Mouse (Mus musculus): ENCODE results near the gene Ube2r2.
A peak's percentile ranks its signal among the peaks of the same experiment; 100 is the strongest.

Ube2r2 gene

GRCm38 (mm10) chr4:41124180-41124951 lies 11.2 kb upstream of the Ube2r2 start, which contains the start of gene Nol6:
Nol6 (minus strand) TSS chr4:41124455.
- peak; percentile 99 for DNase-seq

- DNase-seq: peak; percentile 78
Measured at GRCm38 (mm10) chr4:41129406-41129805, 6.1 kb upstream of the Ube2r2 start.

GRCm38 (mm10) chr4:41129836-41130235 lies 5.7 kb upstream of the Ube2r2 start:
- no peak for DNase-seq

GRCm38 (mm10) chr4:41132471-41132870 lies 3.1 kb upstream of the Ube2r2 start:
- DNase-seq: no peak

GRCm38 (mm10) chr4:41133529-41134291 lies 1.8 kb upstream of the Ube2r2 start:
- no peak for DNase-seq

- peak; percentile 76 for DNase-seq
Measured at GRCm38 (mm10) chr4:41134935-41135710, 420 bp upstream of the Ube2r2 start.

- DNase-seq: peak; percentile 70
Measured at GRCm38 (mm10) chr4:41136454-41136805, 887 bp downstream of the Ube2r2 start.

- no peak for DNase-seq
Measured at GRCm38 (mm10) chr4:41136811-41137210, 1.3 kb downstream of the Ube2r2 start.

GRCm38 (mm10) chr4:41140174-41140875 lies 4.8 kb downstream of the Ube2r2 start:
- DNase-seq: no peak

GRCm38 (mm10) chr4:41142601-41143000 lies 7.1 kb downstream of the Ube2r2 start:
- no peak for DNase-seq

- DNase-seq: no peak
Measured at GRCm38 (mm10) chr4:41149891-41150290, 14.3 kb downstream of the Ube2r2 start.

GRCm38 (mm10) chr4:41151186-41151585 lies 15.6 kb downstream of the Ube2r2 start:
- no peak for DNase-seq

GRCm38 (mm10) chr4:41153146-41153545 lies 17.6 kb downstream of the Ube2r2 start:
- no peak for DNase-seq

- no peak for DNase-seq
Measured at GRCm38 (mm10) chr4:41156961-41157360, 21.4 kb downstream of the Ube2r2 start.

- no peak for DNase-seq
Measured at GRCm38 (mm10) chr4:41158251-41158650, 22.7 kb downstream of the Ube2r2 start.

GRCm38 (mm10) chr4:41161232-41161631 lies 25.7 kb downstream of the Ube2r2 start:
- DNase-seq: no peak

GRCm38 (mm10) chr4:41164974-41165373 lies 29.4 kb downstream of the Ube2r2 start:
- DNase-seq: peak; percentile 66

- peak; percentile 93 for DNase-seq
Measured at GRCm38 (mm10) chr4:41165693-41166475, 30.3 kb downstream of the Ube2r2 start.

- DNase-seq: no peak
Measured at GRCm38 (mm10) chr4:41170970-41171369, 35.4 kb downstream of the Ube2r2 start.

- DNase-seq: no peak
Measured at GRCm38 (mm10) chr4:41174631-41175030, 39.1 kb downstream of the Ube2r2 start.

- DNase-seq: no peak
Measured at GRCm38 (mm10) chr4:41179825-41180725, 44.5 kb downstream of the Ube2r2 start.

All from cerebellum, adult 9-10 months (tissue).